Mouse (Mus musculus) embryonic facial prominence, embryonic 15.5 days (tissue): ENCODE data around the gene Ldlrad3. TPM values are rescaled to one million over a fixed set of nuclear protein-coding genes. Genes with fewer than 3 reads are reported as not detected.

Experiments used
- ATAC-seq: fragments of 200-750 bp; cut with Nextera tagmentation; 2 replicates; pipeline ENCODE4 v1.8.0; 2017; ENCODE audit warnings: low read depth, moderate TSS enrichment; ENCODE audit not compliant: insufficient number of reproducible peaks, low FRiP score, low TSS enrichment
- H3K27ac ChIP-seq: fragments of 300-500 bp; sonication (generic); replicated peaks from 2 replicates; pipeline ENCODE4 v1.5.1; 2015; ENCODE audit warnings: mild to moderate bottlenecking, inconsistent platforms
- H3K27me3 ChIP-seq: fragments of 300-500 bp; sonication (generic); 2 replicates; pipeline ENCODE4 v1.6.1; 2015; ENCODE audit warnings: inconsistent platforms
- H3K36me3 ChIP-seq: fragments of 300-500 bp; sonication (generic); 2 replicates; pipeline ENCODE4 v1.6.1; 2015; ENCODE audit warnings: mild to moderate bottlenecking, inconsistent platforms
- H3K4me1 ChIP-seq: fragments of 300-500 bp; sonication (generic); 2 replicates; pipeline ENCODE4 v1.6.1; 2015; ENCODE audit warnings: inconsistent platforms
- H3K4me2 ChIP-seq: fragments of 300-500 bp; sonication (generic); replicated peaks from 2 replicates; pipeline ENCODE4 v1.6.1; 2015; ENCODE audit warnings: mild to moderate bottlenecking, inconsistent platforms
- H3K4me3 ChIP-seq: fragments of 300-500 bp; sonication (generic); replicated peaks from 2 replicates; pipeline ENCODE4 v1.5.1; 2015; ENCODE audit warnings: mild to moderate bottlenecking, inconsistent platforms
- H3K9ac ChIP-seq: fragments of 300-500 bp; sonication (generic); 2 replicates; pipeline ENCODE4 v1.6.1; 2015; ENCODE audit warnings: inconsistent platforms
- H3K9me3 ChIP-seq: fragments of 300-500 bp; sonication (generic); replicated peaks from 2 replicates; pipeline ENCODE4 v1.6.1; 2016; ENCODE audit warnings: inconsistent platforms
- WGBS: fragments of 180-500 bp; shearing (Covaris S2); methylation state at CpG from one replicate; pipeline ENCODE4 v1.1.7; 2015; 5-methylcytosine and 5-hydroxymethylcytosine counted together
- polyA plus RNA-seq: library from polyadenylated mRNA; unstranded; fragments of >200 nt; fragmentation: Nextera tagmentation; extraction: Ambion mirVana; gene quantifications from 2 replicates; pipeline ENCODE4 v1.2.1, GENCODE M21; 2015

Gene Ldlrad3
- polyA plus RNA-seq, 1 experiment from 2014 or later = 59.9 TPM

GRCm38 (mm10) chr2:102127791-102128387 lies 58.3 kb downstream of the Ldlrad3 start:
- WGBS = 68% methylated on average over 8 of the region's 8 CpGs
- Histone ChIP-seq H3K4me3 (no peak overlapping the region), H3K27ac (peak overlapping the region; percentile 71), H3K9me3 (no peaks in the 10 kb centered on the region), H3K9ac (no peak overlapping the region), H3K36me3 (no peaks in the 10 kb centered on the region), H3K4me1 (peaks cover 80% of the 10 kb centered on the region), H3K4me2 (no peak overlapping the region), H3K27me3 (no peaks in the 10 kb centered on the region)
- no peak for ATAC-seq

GRCm38 (mm10) chr2:102127221-102127620 lies 59.0 kb downstream of the Ldlrad3 start:
- H3K4me1 ChIP-seq = peaks cover 76% of the 10 kb centered on the region
- H3K36me3 ChIP-seq = no peaks in the 10 kb centered on the region
- 48% methylated on average over 9 of the region's 9 CpGs for WGBS
- ATAC-seq = no peak
- no peak overlapping the region for H3K4me2 ChIP-seq
- no peaks in the 10 kb centered on the region for H3K9me3 ChIP-seq
- H3K4me3 ChIP-seq = no peak overlapping the region
- H3K9ac ChIP-seq = no peak overlapping the region
- H3K27me3 ChIP-seq = no peaks in the 10 kb centered on the region
- peak overlapping the region; percentile 55; the same call in 1 of the 2 replicates for H3K27ac ChIP-seq

- Histone ChIP-seq H3K4me1 (peaks cover 77% of the 10 kb centered on the region), H3K36me3 (no peaks in the 10 kb centered on the region), H3K27ac (0 out of 2 replicates have a peak overlapping the region, but pooled peaks have one; percentile 22), H3K4me2 (no peak overlapping the region), H3K4me3 (no peak overlapping the region), H3K9me3 (no peaks in the 10 kb centered on the region), H3K9ac (no peak overlapping the region), H3K27me3 (no peaks in the 10 kb centered on the region)
- 85% methylated on average over 7 of the region's 7 CpGs for WGBS
- ATAC-seq = no peak
Observed at GRCm38 (mm10) chr2:102126076-102126475, 60.1 kb downstream of the Ldlrad3 start.

GRCm38 (mm10) chr2:102125042-102125441 lies 61.1 kb downstream of the Ldlrad3 start:
- no peaks in the 10 kb centered on the region for H3K36me3 ChIP-seq
- H3K4me1 ChIP-seq = peaks cover 74% of the 10 kb centered on the region
- H3K27me3 ChIP-seq = no peaks in the 10 kb centered on the region
- WGBS = 67% methylated on average over 4 of the region's 4 CpGs
- ATAC-seq = no peak
- no peaks in the 10 kb centered on the region for H3K9me3 ChIP-seq
- H3K27ac ChIP-seq = no peak overlapping the region
- H3K9ac ChIP-seq = no peak overlapping the region
- H3K4me2 ChIP-seq = no peak overlapping the region
- no peak overlapping the region for H3K4me3 ChIP-seq

GRCm38 (mm10) chr2:102122146-102122515 lies 64.1 kb downstream of the Ldlrad3 start:
- Histone ChIP-seq H3K36me3 (no peaks in the 10 kb centered on the region), H3K9ac (no peak overlapping the region), H3K27ac (no peak overlapping the region), H3K4me2 (no peak overlapping the region), H3K4me3 (no peak overlapping the region), H3K9me3 (no peaks in the 10 kb centered on the region), H3K27me3 (no peaks in the 10 kb centered on the region), H3K4me1 (peaks cover 76% of the 10 kb centered on the region)
- WGBS = 75% methylated on average over 1 of the region's 1 CpGs
- no peak for ATAC-seq

- no peak overlapping the region for H3K4me3 ChIP-seq
- ATAC-seq = no peak
- no peak overlapping the region for H3K27ac ChIP-seq
- no peaks in the 10 kb centered on the region for H3K9me3 ChIP-seq
- 80% methylated on average over 4 of the region's 4 CpGs for WGBS
- no peaks in the 10 kb centered on the region for H3K27me3 ChIP-seq
- no peak overlapping the region for H3K9ac ChIP-seq
- no peaks in the 10 kb centered on the region for H3K36me3 ChIP-seq
- no peak overlapping the region for H3K4me2 ChIP-seq
- peaks cover 76% of the 10 kb centered on the region for H3K4me1 ChIP-seq
Observed at GRCm38 (mm10) chr2:102121440-102122145, 64.6 kb downstream of the Ldlrad3 start.

GRCm38 (mm10) chr2:102119751-102120505 lies 66.3 kb downstream of the Ldlrad3 start:
- H3K9ac ChIP-seq = no peak overlapping the region
- ATAC-seq = no peak
- 38% methylated on average over 12 of the region's 12 CpGs for whole genome bisulfite sequencing
- H3K27me3 ChIP-seq = no peaks in the 10 kb centered on the region
- no peaks in the 10 kb centered on the region for H3K36me3 ChIP-seq
- H3K4me2 ChIP-seq = peak overlapping the region; percentile 35; the same call in 1 of the 2 replicates
- H3K27ac ChIP-seq = peak overlapping the region; percentile 73
- no peaks in the 10 kb centered on the region for H3K9me3 ChIP-seq
- H3K4me1 ChIP-seq = peaks cover 80% of the 10 kb centered on the region
- no peak overlapping the region for H3K4me3 ChIP-seq

- no peaks in the 10 kb centered on the region for H3K36me3 ChIP-seq
- H3K4me2 ChIP-seq = peak overlapping the region; percentile 35
- no peak overlapping the region for H3K9ac ChIP-seq
- no peak overlapping the region for H3K4me3 ChIP-seq
- peak; percentile 59; the same call in 1 of the 2 replicates for ATAC-seq
- H3K27me3 ChIP-seq = no peaks in the 10 kb centered on the region
- peak overlapping the region; percentile 73 for H3K27ac ChIP-seq
- H3K9me3 ChIP-seq = no peaks in the 10 kb centered on the region
- H3K4me1 ChIP-seq = peaks cover 79% of the 10 kb centered on the region
- 13% methylated on average over 15 of the region's 15 CpGs for WGBS
Observed at GRCm38 (mm10) chr2:102118988-102119460, 67.2 kb downstream of the Ldlrad3 start.

GRCm38 (mm10) chr2:102117402-102117760 lies 68.8 kb downstream of the Ldlrad3 start:
- WGBS = 60% methylated on average over 6 of the region's 6 CpGs

GRCm38 (mm10) chr2:102116521-102117401 lies 69.4 kb downstream of the Ldlrad3 start:
- 26% methylated on average over 9 of the region's 9 CpGs for WGBS
- H3K27me3 ChIP-seq = no peaks in the 10 kb centered on the region
- ATAC-seq = peak; percentile 22; the same call in 1 of the 2 replicates
- 0 out of 2 replicates have a peak, but pooled peaks cover 2% of the 10 kb centered on the region for H3K36me3 ChIP-seq
- H3K9ac ChIP-seq = no peak overlapping the region
- no peak overlapping the region for H3K4me2 ChIP-seq
- peak overlapping the region; percentile 41 for H3K27ac ChIP-seq
- H3K4me1 ChIP-seq = peaks cover 81% of the 10 kb centered on the region
- H3K9me3 ChIP-seq = no peaks in the 10 kb centered on the region
- H3K4me3 ChIP-seq = no peak overlapping the region

More at GRCm38 (mm10) chr2:102117402-102117760, 68.8 kb downstream of the Ldlrad3 start:
- Histone ChIP-seq H3K9ac (no peak overlapping the region), H3K4me1 (peaks cover 84% of the 10 kb centered on the region), H3K27me3 (no peaks in the 10 kb centered on the region), H3K36me3 (0 out of 2 replicates have a peak, but pooled peaks cover 2% of the 10 kb centered on the region), H3K9me3 (no peaks in the 10 kb centered on the region), H3K4me3 (no peak overlapping the region), H3K4me2 (no peak overlapping the region), H3K27ac (peak overlapping the region; percentile 41; the same call in 1 of the 2 replicates)
- ATAC-seq = no peak
